In the genomic region with DNA sequence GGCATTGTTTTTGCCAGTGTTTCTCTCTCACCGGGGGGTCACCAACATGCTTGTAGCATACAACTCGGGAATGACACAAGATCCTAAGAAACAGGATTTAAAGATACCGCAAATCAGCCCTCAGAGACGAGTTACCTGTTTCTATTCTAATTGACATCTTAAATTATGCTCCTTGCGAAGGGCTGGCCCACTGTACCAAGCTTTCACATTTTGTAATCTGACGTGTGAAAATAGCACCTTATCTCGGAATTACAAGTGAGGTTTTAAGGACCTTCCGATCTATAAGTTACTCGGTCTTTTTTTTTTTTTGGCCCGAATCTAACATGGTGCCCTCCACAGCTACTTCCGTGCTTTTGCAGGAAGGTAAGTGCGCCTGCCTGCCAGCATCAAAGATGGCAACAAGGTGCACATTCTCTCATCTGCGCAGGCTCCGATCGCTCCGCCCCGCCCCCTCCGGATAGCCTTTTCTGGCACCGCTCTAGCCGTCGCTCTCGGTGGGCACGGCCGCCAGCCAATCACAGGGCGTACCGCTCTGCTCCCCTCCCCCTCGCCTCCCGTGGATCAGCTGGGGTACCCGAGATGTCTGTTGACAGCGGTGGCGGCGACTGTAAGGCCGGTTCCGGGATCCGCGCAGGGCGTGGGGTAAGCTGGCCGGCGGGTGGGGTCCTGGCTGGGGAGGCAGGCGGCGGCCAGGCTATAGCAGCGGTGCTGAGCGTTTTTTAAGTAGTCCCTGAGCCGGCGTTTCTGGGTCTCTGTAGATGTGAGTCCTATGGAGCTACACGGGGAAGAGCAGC, we compare ENCODE assay signal across 8 mouse cellular contexts. TPM values are rescaled to one million over a fixed set of nuclear protein-coding genes. Genes with fewer than 3 reads are reported as not detected.
A peak's percentile ranks its signal among the peaks of the same experiment; 100 is the strongest.
DNase-seq lines count a peak whose midpoint lies in the region; ATAC-seq lines count a peak whose summit lies in the region.

A gene (plus strand): TSS at position 550 of the 794 bp plus-strand sequence.

- peak; percentile 99 for ATAC-seq in heart, embryonic 14.5 days (ENCODE audit: insufficient number of reproducible peaks, insufficient read depth, low FRiP score, low read depth)
- peak; percentile 99 for ATAC-seq in liver, embryonic 13.5 days (ENCODE audit: low read depth)
- peak; percentile 100 for ATAC-seq in stomach, embryonic 16.5 days (ENCODE audit: insufficient read depth, low FRiP score)

- peaks cover 3% of the 10 kb centered on the region; the same call in 1 of the 2 replicates for H3K4me1 ChIP-seq in brown adipose tissue, adult 24 weeks (ENCODE audit: control insufficient read depth, insufficient read depth, insufficient read length, low read length)
- H3K4me1 ChIP-seq in heart, embryonic 14.5 days (ENCODE audit: control insufficient read depth in 2 of 2, insufficient read depth in 2 of 2, low read length in 2 of 2), result peaks cover 0 to 5% of the 10 kb centered on the region in 2 experiments; a peak in 1 of 4 replicates
- H3K4me1 ChIP-seq in liver, embryonic 13.5 days (replicated peaks), result peaks cover 32% of the 10 kb centered on the region
- 0 out of 2 replicates have a peak, but pooled peaks cover 2% of the 10 kb centered on the region for H3K4me1 ChIP-seq in stomach, embryonic 16.5 days (ENCODE audit: control insufficient read depth, insufficient read depth, low read length)

- no peaks in the 10 kb centered on the region for H3K27me3 ChIP-seq in heart, embryonic 14.5 days (ENCODE audit: control insufficient read depth, insufficient read depth, low read length)
- no peaks in the 10 kb centered on the region for H3K27me3 ChIP-seq in liver, embryonic 13.5 days
- no peaks in the 10 kb centered on the region for H3K27me3 ChIP-seq in stomach, embryonic 16.5 days (ENCODE audit: control insufficient read depth, insufficient read depth, low read length)

- peak within 1 kb of the TSS; percentile 66 for H3K4me3 ChIP-seq in brown adipose tissue, adult 24 weeks (ENCODE audit: insufficient read depth, low read depth, low read length)
- peak within 1 kb of the TSS; percentile 89 to 92 for H3K4me3 ChIP-seq in heart, embryonic 14.5 days (ENCODE audit: control insufficient read depth in 1 of 2, insufficient read depth in 1 of 2, low read depth in 1 of 2, low read length in 2 of 2)
- H3K4me3 ChIP-seq in liver, embryonic 13.5 days (replicated peaks), result peak within 1 kb of the TSS; percentile 90
- H3K4me3 ChIP-seq in stomach, embryonic 16.5 days (replicated peaks; ENCODE audit: low read length), result peak within 1 kb of the TSS; percentile 88

- peak; percentile 99 for DNase-seq in CD4-positive, CD25-positive, alpha-beta regulatory T cell, adult 2 months (ENCODE audit: low read depth, low spot score)
- DNase-seq in fibroblast of lung, adult 2 months (ENCODE audit: low read depth), result peak; percentile 97
- DNase-seq in kidney, postnatal 14 days, result peak; percentile 100
- peak; percentile 99 for DNase-seq in liver, embryonic 13.5 days
- DNase-seq in neural tube, embryonic 10.5 days (ENCODE audit: extremely low spot score, low spot score), result peak; percentile 98

- peaks cover 9% of the 10 kb centered on the region for H3K9me3 ChIP-seq in heart, embryonic 14.5 days (ENCODE audit: control insufficient read depth, low read length)
- 0 out of 2 replicates have a peak, but pooled peaks cover 6% of the 10 kb centered on the region for H3K9me3 ChIP-seq in liver, embryonic 13.5 days (replicated peaks)
- peaks cover 7% of the 10 kb centered on the region; the same call in 1 of the 2 replicates for H3K9me3 ChIP-seq in stomach, embryonic 16.5 days (replicated peaks; ENCODE audit: control insufficient read depth, low read length)

- WGBS in heart, embryonic 14.5 days, result 4% methylated on average over 46 of the region's 46 CpGs
- WGBS in liver, embryonic 13.5 days (ENCODE audit: insufficient replicate concordance), result 3% methylated on average over 46 of the region's 46 CpGs
- 3% methylated on average over 46 of the region's 46 CpGs for WGBS in stomach, embryonic 16.5 days

- H3K4me2 ChIP-seq in heart, embryonic 14.5 days (ENCODE audit: low read length), result peak within 1 kb of the TSS; percentile 86
- H3K4me2 ChIP-seq in liver, embryonic 13.5 days, result peak within 1 kb of the TSS; percentile 80
- peak within 1 kb of the TSS; percentile 68 for H3K4me2 ChIP-seq in stomach, embryonic 16.5 days (ENCODE audit: low read depth, low read length)

- H3K36me3 ChIP-seq in heart, embryonic 14.5 days (ENCODE audit: control insufficient read depth, insufficient read depth, low read length), result peaks cover 18% of the 10 kb centered on the region
- H3K36me3 ChIP-seq in liver, embryonic 13.5 days, result peaks cover 16% of the 10 kb centered on the region
- H3K36me3 ChIP-seq in stomach, embryonic 16.5 days (ENCODE audit: control insufficient read depth, insufficient read depth, low read length), result no peaks in the 10 kb centered on the region

- peak within 1 kb of the TSS; percentile 24 for H3K27ac ChIP-seq in brown adipose tissue, adult 24 weeks (replicated peaks; ENCODE audit: low read depth, low read length)
- peak within 1 kb of the TSS; percentile 49 to 75; a peak in 3 of 4 replicates for H3K27ac ChIP-seq in heart, embryonic 14.5 days (replicated peaks in 1 of 2; ENCODE audit: control insufficient read depth in 1 of 2, insufficient read depth in 1 of 2, low read depth in 2 of 2, low read length in 2 of 2)
- peak within 1 kb of the TSS; percentile 90 for H3K27ac ChIP-seq in liver, embryonic 13.5 days
- H3K27ac ChIP-seq in stomach, embryonic 16.5 days (ENCODE audit: low read length), result peak within 1 kb of the TSS; percentile 63

- peak within 1 kb of the TSS; percentile 90 for H3K9ac ChIP-seq in heart, embryonic 14.5 days (ENCODE audit: low read length)
- H3K9ac ChIP-seq in liver, embryonic 13.5 days, result peak within 1 kb of the TSS; percentile 91
- peak within 1 kb of the TSS; percentile 86 for H3K9ac ChIP-seq in stomach, embryonic 16.5 days (ENCODE audit: low read length)

RNA-seq across cellular contexts. Expression of the gene that starts here (rescaled TPM):
- polyA plus RNA-seq in brown adipose tissue, adult 24 weeks (2012; ENCODE audit: insufficient read depth, insufficient read length, missing spikeins), result 8.1 and 9.0 TPM in 2 replicates
- 29.7 and 32.5 TPM in 2 replicates for polyA plus RNA-seq in heart, embryonic 14.5 days (2014; fragmentation: Nextera tagmentation; extraction: Ambion mirVana)
- 22.2 and 26.1 TPM in 2 replicates for polyA plus RNA-seq in liver, embryonic 13.5 days (2015; fragmentation: Nextera tagmentation; extraction: Ambion mirVana)
- 39.4 and 39.7 TPM in 2 replicates for polyA plus RNA-seq in stomach, embryonic 16.5 days (2015; fragmentation: Nextera tagmentation; extraction: Ambion mirVana)

Comparison
In these comparisons a context has a peak if more than half of its experiments do, and no peak if none do; other contexts are left out.
1. Peak in every context shown above with its lines: DNase-seq, ATAC-seq, H3K4me3 ChIP-seq and H3K27ac ChIP-seq.
2. H3K27ac ChIP-seq: peak in every context shown above with its lines; median percentile 90 in liver, embryonic 13.5 days; 63 in stomach, embryonic 16.5 days; 62 in heart, embryonic 14.5 days; 24 in brown adipose tissue, adult 24 weeks.